Mouse (Mus musculus) CH12.LX (cell line): ENCODE measurements around the gene Ppp1cb. TPM values are rescaled to one million over a fixed set of nuclear protein-coding genes. Genes with fewer than 3 reads are reported as not detected.

ENCODE experiments used
- DNase-seq: peaks from one replicate; pipeline ENCODE4 v3.0.0-alpha.2; 2013; ENCODE audit errors: extremely low read depth
- H3K27ac ChIP-seq: 2 replicates; pipeline ENCODE4 v1.5.1; 2012; ENCODE audit warnings: low read depth, mild to moderate bottlenecking, control low read depth, moderate library complexity; ENCODE audit not compliant: insufficient read depth
- H3K27me3 ChIP-seq: replicated peaks from 2 replicates; pipeline ENCODE3; 2012; ENCODE audit warnings: inconsistent platforms
- H3K36me3 ChIP-seq, 2 experiments: replicated peaks in 1 of 2; 2 replicates each; pipeline versions ENCODE3 to v1.6.1; 2012; ENCODE audit warnings: inconsistent platforms in 1 of 2, low read length in 1 of 2, mild to moderate bottlenecking in 1 of 2, mixed read lengths in 1 of 2, moderate library complexity in 1 of 2; ENCODE audit not compliant: control insufficient read depth in 1 of 2, insufficient read depth in 1 of 2
- H3K4me1 ChIP-seq, 2 experiments: 2 replicates each; pipeline ENCODE4 v1.6.1; 2012; ENCODE audit warnings: inconsistent platforms in 1 of 2, moderate library complexity in 1 of 2; ENCODE audit not compliant: insufficient read depth in 2 of 2, control insufficient read depth in 1 of 2
- H3K4me2 ChIP-seq: 2 replicates; pipeline ENCODE4 v1.6.1; 2012; ENCODE audit warnings: low read depth, mild to moderate bottlenecking, control low read depth; ENCODE audit not compliant: poor library complexity, insufficient read depth, severe bottlenecking
- H3K4me3 ChIP-seq, 3 experiments: fragments of 150-350 bp in 1 of 3; sonication (generic) in 1 of 3; replicated peaks in 1 of 3; 2 replicates each; pipeline versions ENCODE3 to v1.5.1; 2011 to 2012; ENCODE audit warnings: low read depth in 2 of 3, low read length in 2 of 3, mild to moderate bottlenecking in 2 of 3, moderate library complexity in 2 of 3, control low read depth in 1 of 3, improper control_type of control experiment in 1 of 3, inconsistent platforms in 1 of 3, mixed read lengths in 1 of 3; ENCODE audit not compliant: poor library complexity in 1 of 3
- H3K79me2 ChIP-seq: replicated peaks from 2 replicates; pipeline ENCODE4 v1.6.1; 2012; ENCODE audit warnings: mild to moderate bottlenecking, moderate library complexity; ENCODE audit not compliant: control insufficient read depth, poor library complexity, insufficient read depth, severe bottlenecking; ENCODE audit errors: extremely low read depth
- H3K9ac ChIP-seq: 2 replicates; pipeline ENCODE4 v1.6.1; 2012; ENCODE audit warnings: low read depth, mild to moderate bottlenecking, control low read depth, moderate library complexity; ENCODE audit not compliant: insufficient read depth
- H3K9me3 ChIP-seq: replicated peaks from 2 replicates; pipeline ENCODE3; 2012; ENCODE audit warnings: low read length, inconsistent platforms, mixed read lengths
- CTCF ChIP-seq, 2 experiments: IDR thresholded peaks in 1 of 2; conservative IDR thresholded peaks in 1 of 2; 2 replicates each; pipeline ENCODE4 v1.5.1; 2011 to 2012; ENCODE audit warnings: low read depth in 2 of 2, low read length in 2 of 2, improper control_type of control experiment in 1 of 2, inconsistent platforms in 1 of 2, mild to moderate bottlenecking in 1 of 2, moderate library complexity in 1 of 2
- ELF1 ChIP-seq: IDR thresholded peaks from 2 replicates; pipeline ENCODE4 v1.6.1; 2014; ENCODE audit warnings: low read depth, mild to moderate bottlenecking, inconsistent platforms, low read length, improper control_type of control experiment
- ETS1 ChIP-seq: conservative IDR thresholded peaks from 2 replicates; pipeline ENCODE4 v1.6.1; 2012; ENCODE audit warnings: low read depth, mild to moderate bottlenecking, inconsistent platforms, low read length, improper control_type of control experiment, moderate library complexity
- MAFK ChIP-seq: IDR thresholded peaks from 2 replicates; pipeline ENCODE4 v1.6.1; 2011; ENCODE audit warnings: low read length, improper control_type of control experiment; ENCODE audit not compliant: insufficient replicate concordance
- MAX ChIP-seq: IDR thresholded peaks from 2 replicates; pipeline ENCODE4 v1.6.1; 2011; ENCODE audit warnings: low read length, improper control_type of control experiment
- MAZ ChIP-seq: IDR thresholded peaks from 2 replicates; pipeline ENCODE4 v1.6.1; 2012; ENCODE audit warnings: low read depth, mild to moderate bottlenecking, inconsistent platforms, low read length, improper control_type of control experiment, moderate library complexity
- MYC ChIP-seq: IDR thresholded peaks from 2 replicates; pipeline ENCODE4 v1.6.1; 2011; ENCODE audit warnings: low read depth, mild to moderate bottlenecking, improper control_type of control experiment, low read length
- NELFE ChIP-seq: IDR thresholded peaks from 2 replicates; pipeline ENCODE4 v1.6.1; 2011; ENCODE audit warnings: low read depth, low read length, improper control_type of control experiment
- NRF1 ChIP-seq: IDR thresholded peaks from 2 replicates; pipeline ENCODE4 v1.6.1; 2014; ENCODE audit warnings: low read depth, mild to moderate bottlenecking, inconsistent platforms, low read length, improper control_type of control experiment, moderate library complexity
- PAX5 ChIP-seq: IDR thresholded peaks from 2 replicates; pipeline ENCODE4 v1.6.1; 2012; ENCODE audit warnings: low read length, inconsistent platforms, mixed read lengths
- POLR2A ChIP-seq: IDR thresholded peaks from 2 replicates; pipeline ENCODE4 v1.6.1; 2011; ENCODE audit warnings: low read depth, mild to moderate bottlenecking, improper control_type of control experiment, low read length
- SIN3A ChIP-seq: IDR thresholded peaks from 2 replicates; pipeline ENCODE4 v1.6.1; 2012; ENCODE audit warnings: low read length, improper control_type of control experiment, inconsistent platforms
- TBP ChIP-seq: conservative IDR thresholded peaks from 2 replicates; pipeline ENCODE4 v1.6.1; 2011; ENCODE audit warnings: low read depth, low read length, improper control_type of control experiment
- TCF12 ChIP-seq: IDR thresholded peaks from 2 replicates; pipeline ENCODE4 v1.6.1; 2014; ENCODE audit warnings: low read depth, mild to moderate bottlenecking, inconsistent platforms, low read length, improper control_type of control experiment
- UBTF ChIP-seq: IDR thresholded peaks from 2 replicates; pipeline ENCODE4 v1.6.1; 2012; ENCODE audit warnings: low read depth, mild to moderate bottlenecking, inconsistent platforms, low read length, improper control_type of control experiment, moderate library complexity
- ZC3H11A ChIP-seq: IDR thresholded peaks from 2 replicates; pipeline ENCODE4 v1.6.1; 2012; ENCODE audit warnings: low read depth, mild to moderate bottlenecking, inconsistent platforms, low read length, improper control_type of control experiment
- dilution Hi-C: fragments of 300-500 bp; cut with MboI; formaldehyde crosslinking; loops from 2 replicates; pipeline ENCODE4 v1.14.3; 2020; ENCODE audit warnings: low sequenced_read_pairs; ENCODE audit not compliant: extremely low pct_unique_long_range_greater_than_20kb, extremely low pct_ligation_motif_present
- in situ Hi-C: fragments of 300-500 bp; cut with MboI; formaldehyde crosslinking; loops from 3 replicates; pipeline ENCODE4 v1.14.3; 2019; ENCODE audit warnings: low sequenced_read_pairs, low pct_ligation_motif_present, low pct_unique_long_range_greater_than_20kb, mixed read lengths
- polyA plus RNA-seq: library from polyadenylated mRNA; unstranded; fragments of >175 nt; gene quantifications from 2 replicates; pipeline ENCODE4 v1.2.1, GENCODE M21; 2012; ENCODE audit warnings: low read depth; ENCODE audit not compliant: insufficient read length
- total RNA-seq, 2 experiments: library from RNA; depleted of rRNA; stranded (reverse); fragments of 300-350 nt in 1 of 2; fragments of >200 nt in 1 of 2; gene quantifications; 2 replicates each; pipeline ENCODE4 v1.2.3; 2012 to 2014

The Ppp1cb gene
- total and polyA plus RNA-seq, 3 experiments, result 45.3 to 194 (median 116) TPM

GRCm38 (mm10) chr5:32446394-32446793 lies 12.2 kb upstream of the Ppp1cb start:
- Histone ChIP-seq H3K9me3 (no peaks in the 10 kb centered on the region), H3K4me1 (peaks cover 3% of the 10 kb centered on the region in 2 experiments; a peak in 2 of 4 replicates), H3K27ac (no peak overlapping the region), H3K79me2 (no peaks in the 10 kb centered on the region), H3K36me3 (no peaks in the 10 kb centered on the region), H3K4me3 (no peak overlapping the region), H3K4me2 (no peak overlapping the region), H3K27me3 (peaks cover 8% of the 10 kb centered on the region), H3K9ac (no peak overlapping the region)
- dilution Hi-C loops (no loop called here), in situ Hi-C loops (no loop called here)
- DNase-seq, result no peak
- TF ChIP-seq MYC (no peak), ELF1 (no peak), POLR2A (no peak), MAZ (no peak), MAX (no peak), ZC3H11A (no peak), MAFK (no peak), PAX5 (no peak)

GRCm38 (mm10) chr5:32446810-32447209 lies 11.8 kb upstream of the Ppp1cb start:
- Histone ChIP-seq H3K4me1 (0 out of 4 replicates have a peak, but pooled peaks cover 0 to 3% of the 10 kb centered on the region in 2 experiments), H3K27ac (no peak overlapping the region), H3K27me3 (peaks cover 10% of the 10 kb centered on the region), H3K36me3 (no peaks in the 10 kb centered on the region), H3K9ac (no peak overlapping the region), H3K4me2 (no peak overlapping the region), H3K4me3 (no peak overlapping the region), H3K79me2 (no peaks in the 10 kb centered on the region), H3K9me3 (no peaks in the 10 kb centered on the region)
- TF ChIP-seq NRF1, result no peak
- TF ChIP-seq POLR2A, result no peak
- no peak for TF ChIP-seq MAX
- DNase-seq, result no peak
- dilution Hi-C loops (no loop called here), in situ Hi-C loops (no loop called here)

GRCm38 (mm10) chr5:32459251-32459881 lies 723 bp downstream of the Ppp1cb start:
- peaks cover 8% of the 10 kb centered on the region for H3K27me3 ChIP-seq
- dilution Hi-C loops (no loop called here), in situ Hi-C loops (no loop called here)
- peak overlapping the region; percentile 97 for H3K9ac ChIP-seq
- peak overlapping the region; percentile 48 for H3K27ac ChIP-seq
- H3K4me3 ChIP-seq, result peak overlapping the region; percentile 83 to 99 (median 98)
- DNase-seq, result peak; percentile 24
- no peaks in the 10 kb centered on the region for H3K36me3 ChIP-seq
- no peaks in the 10 kb centered on the region for H3K9me3 ChIP-seq
- TF ChIP-seq TCF12 (0 out of 2 replicates have a peak, but pooled peaks have one; percentile 1), UBTF (peak; percentile 58), TBP (no peak), ETS1 (no peak), ELF1 (0 out of 2 replicates have a peak, but pooled peaks have one; percentile 39), NELFE (no peak), MAFK (no peak), CTCF (conservative IDR thresholded peaks at IDR 0.05 in 1 of 2, IDR thresholded peaks at IDR 0.05 in 1 of 2; ENCODE audit: low read depth in 2 of 2, low read length in 2 of 2) (no peak), SIN3A (no peak)
- peaks cover 42% of the 10 kb centered on the region for H3K79me2 ChIP-seq
- peaks cover 0 to 30% of the 10 kb centered on the region in 2 experiments; a peak in 2 of 4 replicates for H3K4me1 ChIP-seq
- H3K4me2 ChIP-seq, result peak overlapping the region; percentile 83; the same call in 1 of the 2 replicates
